Mouse (Mus musculus): ENCODE measurements around the gene Shroom3. TPM values are rescaled to one million over a fixed set of nuclear protein-coding genes. Genes with fewer than 3 reads are reported as not detected.

Gene Shroom3
- polyA plus RNA-seq, 1 experiment from 2014 or later: 15.2 TPM

GRCm38 (mm10) chr5:92707921-92708491 is 24.8 kb downstream of the Shroom3 start:
- peak overlapping the region; percentile 78 for H3K27ac ChIP-seq (ENCODE audit: low read depth, low read length)
- DNase-seq (ENCODE audit: low spot score): no peak
- no peak overlapping the region for H3K9ac ChIP-seq (ENCODE audit: low read length)
- peak; percentile 40 for ATAC-seq (replicated peaks; ENCODE audit: low FRiP score)
- no peaks in the 10 kb centered on the region for H3K27me3 ChIP-seq (ENCODE audit: control insufficient read depth, insufficient read depth, low read length)
- H3K4me2 ChIP-seq (ENCODE audit: low read depth, low read length, severe bottlenecking): no peak overlapping the region
- no peaks in the 10 kb centered on the region for H3K9me3 ChIP-seq (ENCODE audit: control insufficient read depth, low read length)
- H3K36me3 ChIP-seq (ENCODE audit: control insufficient read depth, insufficient read depth, low read length): no peaks in the 10 kb centered on the region
- 20% methylated on average over 7 of the region's 7 CpGs for WGBS
- H3K4me1 ChIP-seq (replicated peaks; ENCODE audit: control insufficient read depth, insufficient read depth, low read length): peaks cover 10% of the 10 kb centered on the region; the same call in 1 of the 2 replicates
- H3K4me3 ChIP-seq (ENCODE audit: low read depth, low read length): no peak overlapping the region

GRCm38 (mm10) chr5:92710779-92711178 is 27.5 kb downstream of the Shroom3 start:
- 86% methylated on average over 8 of the region's 8 CpGs for WGBS
- ATAC-seq (replicated peaks; ENCODE audit: low FRiP score): no peak
- H3K27ac ChIP-seq (ENCODE audit: low read depth, low read length): no peak overlapping the region

GRCm38 (mm10) chr5:92711666-92712290 is 28.5 kb downstream of the Shroom3 start:
- no peak for DNase-seq (ENCODE audit: low spot score)
- no peak overlapping the region for H3K4me2 ChIP-seq (ENCODE audit: low read depth, low read length, severe bottlenecking)
- H3K27me3 ChIP-seq (ENCODE audit: control insufficient read depth, insufficient read depth, low read length): no peaks in the 10 kb centered on the region
- ATAC-seq (replicated peaks; ENCODE audit: low FRiP score): no peak
- no peak overlapping the region for H3K27ac ChIP-seq (ENCODE audit: low read depth, low read length)
- no peaks in the 10 kb centered on the region for H3K9me3 ChIP-seq (ENCODE audit: control insufficient read depth, low read length)
- no peak overlapping the region for H3K9ac ChIP-seq (ENCODE audit: low read length)
- H3K4me3 ChIP-seq (ENCODE audit: low read depth, low read length): no peak overlapping the region
- H3K36me3 ChIP-seq (ENCODE audit: control insufficient read depth, insufficient read depth, low read length): no peaks in the 10 kb centered on the region
- WGBS: 71% methylated on average over 5 of the region's 5 CpGs
- peaks cover 5% of the 10 kb centered on the region; the same call in 1 of the 2 replicates for H3K4me1 ChIP-seq (replicated peaks; ENCODE audit: control insufficient read depth, insufficient read depth, low read length)

More at GRCm38 (mm10) chr5:92710779-92711178, 27.5 kb downstream of the Shroom3 start:
- no peak overlapping the region for H3K4me2 ChIP-seq (ENCODE audit: low read depth, low read length, severe bottlenecking)
- no peak for DNase-seq (ENCODE audit: low spot score)
- H3K27me3 ChIP-seq (ENCODE audit: control insufficient read depth, insufficient read depth, low read length): no peaks in the 10 kb centered on the region
- H3K4me1 ChIP-seq (replicated peaks; ENCODE audit: control insufficient read depth, insufficient read depth, low read length): peaks cover 10% of the 10 kb centered on the region; the same call in 1 of the 2 replicates
- H3K4me3 ChIP-seq (ENCODE audit: low read depth, low read length): no peak overlapping the region
- H3K9me3 ChIP-seq (ENCODE audit: control insufficient read depth, low read length): no peaks in the 10 kb centered on the region
- H3K9ac ChIP-seq (ENCODE audit: low read length): no peak overlapping the region
- H3K36me3 ChIP-seq (ENCODE audit: control insufficient read depth, insufficient read depth, low read length): no peaks in the 10 kb centered on the region

GRCm38 (mm10) chr5:92712621-92713395 is 29.6 kb downstream of the Shroom3 start:
- H3K27me3 ChIP-seq (ENCODE audit: control insufficient read depth, insufficient read depth, low read length): no peaks in the 10 kb centered on the region
- DNase-seq (ENCODE audit: low spot score) (no peak), ATAC-seq (replicated peaks; ENCODE audit: low FRiP score) (no peak)
- H3K9ac ChIP-seq (ENCODE audit: low read length): no peak overlapping the region
- peaks cover 4% of the 10 kb centered on the region; the same call in 1 of the 2 replicates for H3K4me1 ChIP-seq (replicated peaks; ENCODE audit: control insufficient read depth, insufficient read depth, low read length)
- no peak overlapping the region for H3K27ac ChIP-seq (ENCODE audit: low read depth, low read length)
- H3K4me2 ChIP-seq (ENCODE audit: low read depth, low read length, severe bottlenecking): no peak overlapping the region
- H3K36me3 ChIP-seq (ENCODE audit: control insufficient read depth, insufficient read depth, low read length): no peaks in the 10 kb centered on the region
- 79% methylated on average over 5 of the region's 5 CpGs for WGBS
- no peak overlapping the region for H3K4me3 ChIP-seq (ENCODE audit: low read depth, low read length)
- H3K9me3 ChIP-seq (ENCODE audit: control insufficient read depth, low read length): no peaks in the 10 kb centered on the region

- ATAC-seq (replicated peaks; ENCODE audit: low FRiP score) (no peak), DNase-seq (ENCODE audit: low spot score) (no peak)
- Histone ChIP-seq H3K4me2 (ENCODE audit: low read depth, low read length, severe bottlenecking) (no peak overlapping the region), H3K4me1 (replicated peaks; ENCODE audit: control insufficient read depth, insufficient read depth, low read length) (no peaks in the 10 kb centered on the region; the same call in 1 of the 2 replicates), H3K9ac (ENCODE audit: low read length) (no peak overlapping the region), H3K27me3 (ENCODE audit: control insufficient read depth, insufficient read depth, low read length) (no peaks in the 10 kb centered on the region), H3K9me3 (ENCODE audit: control insufficient read depth, low read length) (no peaks in the 10 kb centered on the region), H3K36me3 (ENCODE audit: control insufficient read depth, insufficient read depth, low read length) (no peaks in the 10 kb centered on the region), H3K4me3 (ENCODE audit: low read depth, low read length) (no peak overlapping the region), H3K27ac (ENCODE audit: low read depth, low read length) (no peak overlapping the region)
- WGBS: 94% methylated on average over 2 of the region's 2 CpGs
Measured at GRCm38 (mm10) chr5:92714886-92715285, 31.7 kb downstream of the Shroom3 start.

GRCm38 (mm10) chr5:92715319-92715718 is 32.1 kb downstream of the Shroom3 start:
- Histone ChIP-seq H3K36me3 (ENCODE audit: control insufficient read depth, insufficient read depth, low read length) (no peaks in the 10 kb centered on the region), H3K9me3 (ENCODE audit: control insufficient read depth, low read length) (no peaks in the 10 kb centered on the region), H3K4me1 (replicated peaks; ENCODE audit: control insufficient read depth, insufficient read depth, low read length) (no peaks in the 10 kb centered on the region; the same call in 1 of the 2 replicates), H3K27me3 (ENCODE audit: control insufficient read depth, insufficient read depth, low read length) (no peaks in the 10 kb centered on the region), H3K4me3 (ENCODE audit: low read depth, low read length) (no peak overlapping the region), H3K4me2 (ENCODE audit: low read depth, low read length, severe bottlenecking) (no peak overlapping the region), H3K9ac (ENCODE audit: low read length) (no peak overlapping the region), H3K27ac (ENCODE audit: low read depth, low read length) (no peak overlapping the region)
- DNase-seq (ENCODE audit: low spot score): no peak
- 39% methylated on average over 11 of the region's 11 CpGs for WGBS
- ATAC-seq (replicated peaks; ENCODE audit: low FRiP score): no peak

- Histone ChIP-seq H3K4me1 (replicated peaks; ENCODE audit: control insufficient read depth, insufficient read depth, low read length) (no peaks in the 10 kb centered on the region; the same call in 1 of the 2 replicates), H3K4me2 (ENCODE audit: low read depth, low read length, severe bottlenecking) (no peak overlapping the region), H3K9me3 (ENCODE audit: control insufficient read depth, low read length) (no peaks in the 10 kb centered on the region), H3K27ac (ENCODE audit: low read depth, low read length) (no peak overlapping the region), H3K9ac (ENCODE audit: low read length) (no peak overlapping the region), H3K4me3 (ENCODE audit: low read depth, low read length) (no peak overlapping the region), H3K36me3 (ENCODE audit: control insufficient read depth, insufficient read depth, low read length) (no peaks in the 10 kb centered on the region), H3K27me3 (ENCODE audit: control insufficient read depth, insufficient read depth, low read length) (no peaks in the 10 kb centered on the region)
- ATAC-seq (replicated peaks; ENCODE audit: low FRiP score): no peak
- WGBS: 81% methylated on average over 2 of the region's 2 CpGs
- DNase-seq (ENCODE audit: low spot score): no peak
Measured at GRCm38 (mm10) chr5:92715890-92716289, 32.7 kb downstream of the Shroom3 start.

GRCm38 (mm10) chr5:92717666-92718360 is 34.6 kb downstream of the Shroom3 start:
- Histone ChIP-seq H3K9ac (ENCODE audit: low read length) (no peak overlapping the region), H3K27me3 (ENCODE audit: control insufficient read depth, insufficient read depth, low read length) (no peaks in the 10 kb centered on the region), H3K4me2 (ENCODE audit: low read depth, low read length, severe bottlenecking) (no peak overlapping the region), H3K4me3 (ENCODE audit: low read depth, low read length) (no peak overlapping the region), H3K9me3 (ENCODE audit: control insufficient read depth, low read length) (no peaks in the 10 kb centered on the region), H3K36me3 (ENCODE audit: control insufficient read depth, insufficient read depth, low read length) (no peaks in the 10 kb centered on the region), H3K27ac (ENCODE audit: low read depth, low read length) (no peak overlapping the region), H3K4me1 (replicated peaks; ENCODE audit: control insufficient read depth, insufficient read depth, low read length) (no peaks in the 10 kb centered on the region; the same call in 1 of the 2 replicates)
- 85% methylated on average over 3 of the region's 3 CpGs for WGBS
- ATAC-seq (replicated peaks; ENCODE audit: low FRiP score): no peak
- DNase-seq (ENCODE audit: low spot score): peak; percentile 14
